Mouse (Mus musculus): Measurements from ENCODE around the gene Fcho1. TPM values are rescaled to one million over a fixed set of nuclear protein-coding genes. Genes with fewer than 3 reads are reported as not detected.
A peak's percentile ranks its signal among the peaks of the same experiment; 100 is the strongest.
"Not testable (repeated sequence)": the region's sequence is repeated elsewhere in the genome, so short reads cannot be mapped to it uniquely, and the experiment has no call there.

Fcho1 gene
- 90.7 and 99.4 TPM in 2 replicates for total RNA-seq (2017)

DNA sequence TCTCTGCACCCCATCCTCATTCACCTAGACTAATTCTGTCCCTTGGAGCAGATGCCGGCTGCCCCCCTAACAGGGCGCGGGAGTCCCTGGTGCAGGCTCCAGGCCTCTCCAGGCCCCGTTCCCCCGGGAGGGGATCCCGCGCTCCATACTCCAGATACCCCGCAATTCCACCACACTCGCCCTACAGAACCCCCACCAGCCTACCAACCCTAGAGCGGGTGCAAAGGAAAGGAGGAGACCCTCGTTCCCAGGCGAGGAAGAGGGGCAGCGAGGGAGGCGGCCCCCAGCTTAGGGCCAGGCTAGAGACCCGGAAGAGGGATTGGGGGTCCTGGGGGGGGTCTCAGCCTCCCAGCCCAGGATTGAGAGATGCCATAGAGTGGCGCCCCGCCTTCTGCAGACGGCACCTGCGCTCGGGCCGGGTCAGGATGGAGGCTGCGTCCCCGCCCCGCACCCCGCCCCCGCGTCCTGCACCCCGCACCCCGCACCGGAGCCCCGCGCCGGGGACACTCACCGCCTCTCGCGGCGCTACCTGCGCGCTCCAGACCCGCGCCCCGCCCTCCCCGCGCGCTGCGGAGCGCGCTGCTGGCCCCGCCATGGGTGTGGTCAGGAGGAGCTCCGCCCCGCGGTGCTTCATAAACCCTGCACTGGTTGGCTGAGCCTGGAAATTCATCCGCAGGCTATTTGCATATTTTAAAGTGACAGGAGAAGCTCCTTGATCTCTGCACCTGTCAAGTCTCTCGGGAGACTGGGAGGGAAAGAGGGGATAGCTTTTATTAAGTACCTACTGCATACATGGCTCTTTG lies at the start of gene Fcho1:
Gene Fcho1 (minus strand): TSS at position 595 of the 803 bp plus-strand sequence.
- peak; percentile 53 to 56 for ATAC-seq (replicated peaks in 1 of 2; ENCODE audit: insufficient read depth in 1 of 2, low FRiP score in 2 of 2, low TSS enrichment in 1 of 2, low read depth in 1 of 2, poor library complexity in 2 of 2, severe bottlenecking in 2 of 2)

- ATAC-seq (replicated peaks in 1 of 2; ENCODE audit: insufficient read depth in 1 of 2, low FRiP score in 2 of 2, low TSS enrichment in 1 of 2, low read depth in 1 of 2, poor library complexity in 2 of 2, severe bottlenecking in 2 of 2), result no peak
These were observed 45.8 kb upstream of the Fcho1 start for GRCm38 (mm10) chr8:71771336-71771735.

DNA sequence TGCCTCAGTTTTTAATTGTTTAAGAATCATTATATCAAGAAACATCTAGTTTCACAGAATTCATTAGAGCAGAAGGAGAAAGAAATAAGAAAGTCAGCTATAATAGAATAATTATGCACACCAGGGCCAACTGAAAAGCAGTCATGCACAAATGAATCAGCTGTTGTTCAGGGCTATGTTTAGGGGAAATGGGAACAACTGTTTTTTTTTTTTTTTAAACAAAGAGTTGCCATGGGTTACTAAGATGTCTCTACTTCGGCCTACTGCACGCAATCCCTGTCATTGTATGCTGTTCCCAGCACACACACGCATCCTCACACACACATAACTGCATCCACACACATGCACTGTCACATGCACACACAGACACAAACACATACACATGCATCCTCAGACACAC lies 33.3 kb upstream of the Fcho1 start:
- no peak for ATAC-seq (replicated peaks in 1 of 2; ENCODE audit: insufficient read depth in 1 of 2, low FRiP score in 2 of 2, low TSS enrichment in 1 of 2, low read depth in 1 of 2, poor library complexity in 2 of 2, severe bottlenecking in 2 of 2)

DNA sequence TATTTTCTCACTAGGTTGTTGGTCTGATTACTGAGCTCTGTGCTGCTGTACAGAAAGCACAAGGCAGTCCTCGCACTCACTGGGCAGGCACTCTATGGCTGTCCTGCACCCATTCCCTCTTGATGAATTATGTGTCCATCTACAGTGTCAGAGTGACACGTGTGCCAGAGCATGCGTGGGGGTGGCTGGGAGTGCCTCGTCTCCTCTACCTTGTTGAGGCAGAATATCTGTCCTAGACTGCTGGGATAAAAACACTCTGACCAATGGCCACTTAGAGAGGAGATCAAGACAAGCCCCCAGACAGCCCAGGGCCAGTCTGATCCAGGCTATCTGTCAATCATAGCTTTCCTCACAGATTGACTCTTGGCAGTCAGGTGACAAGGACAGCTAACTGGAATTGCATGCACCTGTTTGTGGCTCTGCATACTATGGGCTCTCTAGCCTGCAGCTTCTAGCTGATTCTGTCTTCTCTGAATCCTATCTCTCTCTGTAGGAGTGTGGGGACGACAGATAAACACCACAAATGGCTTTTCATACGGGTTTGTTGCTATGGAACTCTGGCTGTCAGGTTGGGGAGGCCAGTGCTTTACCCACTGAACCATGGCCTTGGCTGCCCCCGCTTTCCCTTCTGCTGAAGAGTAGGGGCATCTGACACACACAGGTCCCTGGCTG lies 27.5 kb upstream of the Fcho1 start:
- not testable (repeated sequence) for ATAC-seq (replicated peaks in 1 of 2; ENCODE audit: insufficient read depth in 1 of 2, low FRiP score in 2 of 2, low TSS enrichment in 1 of 2, low read depth in 1 of 2, poor library complexity in 2 of 2, severe bottlenecking in 2 of 2)

DNA sequence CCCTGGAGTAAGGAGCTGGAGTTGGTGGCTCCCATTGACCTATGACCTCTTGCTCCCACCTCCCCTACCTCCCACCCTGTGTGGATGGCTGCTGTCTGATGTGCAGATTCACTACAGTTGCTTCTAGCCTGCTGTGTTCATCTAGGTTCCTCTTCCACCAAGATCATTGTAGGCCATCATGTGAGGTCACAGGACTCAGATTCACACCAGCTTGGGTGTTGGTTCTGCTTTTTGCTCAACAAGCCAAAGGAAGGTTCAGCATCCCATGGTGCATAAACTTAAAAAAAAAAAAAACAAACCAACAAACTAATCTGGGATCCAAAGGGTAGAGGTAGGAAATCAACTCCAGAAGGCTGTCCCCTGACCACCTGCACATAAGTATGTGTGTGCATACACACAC lies 26.7 kb upstream of the Fcho1 start:
- peak; percentile 53 to 77 for ATAC-seq (replicated peaks in 1 of 2; ENCODE audit: insufficient read depth in 1 of 2, low FRiP score in 2 of 2, low TSS enrichment in 1 of 2, low read depth in 1 of 2, poor library complexity in 2 of 2, severe bottlenecking in 2 of 2)

DNA sequence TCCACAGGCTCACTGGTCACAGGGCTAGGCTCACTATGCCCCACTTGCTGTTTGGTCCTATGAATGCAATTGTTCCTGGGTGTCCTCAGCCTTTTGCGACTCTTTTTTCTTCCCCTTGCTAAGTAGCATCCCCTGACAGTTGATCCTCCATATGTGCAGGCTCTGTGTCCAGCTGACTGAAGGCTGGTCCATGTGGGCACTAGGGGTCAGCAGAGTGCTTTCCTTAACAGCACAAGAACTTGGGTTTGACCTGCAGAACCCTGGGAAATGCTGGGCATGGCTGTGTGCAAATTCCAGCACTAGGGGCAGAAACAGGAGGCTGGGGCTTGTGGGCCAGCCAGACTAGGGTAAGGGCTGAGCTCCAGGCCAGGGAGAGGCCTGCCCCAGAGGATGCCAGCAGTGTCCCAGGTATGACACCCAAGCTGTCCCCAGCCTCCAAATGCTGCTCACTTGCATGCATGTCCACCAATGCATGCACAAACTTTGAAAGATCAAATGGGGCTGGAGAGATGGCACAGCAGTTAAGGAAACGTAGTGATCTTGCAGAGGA lies 25.9 kb upstream of the Fcho1 start:
- peak; percentile 25 to 45; a peak in 1 of 4 replicates for ATAC-seq (replicated peaks in 1 of 2; ENCODE audit: insufficient read depth in 1 of 2, low FRiP score in 2 of 2, low TSS enrichment in 1 of 2, low read depth in 1 of 2, poor library complexity in 2 of 2, severe bottlenecking in 2 of 2)

- ATAC-seq (replicated peaks in 1 of 2; ENCODE audit: insufficient read depth in 1 of 2, low FRiP score in 2 of 2, low TSS enrichment in 1 of 2, low read depth in 1 of 2, poor library complexity in 2 of 2, severe bottlenecking in 2 of 2), result not testable (repeated sequence)
These were observed 24.0 kb upstream of the Fcho1 start for GRCm38 (mm10) chr8:71749321-71750075.

DNA sequence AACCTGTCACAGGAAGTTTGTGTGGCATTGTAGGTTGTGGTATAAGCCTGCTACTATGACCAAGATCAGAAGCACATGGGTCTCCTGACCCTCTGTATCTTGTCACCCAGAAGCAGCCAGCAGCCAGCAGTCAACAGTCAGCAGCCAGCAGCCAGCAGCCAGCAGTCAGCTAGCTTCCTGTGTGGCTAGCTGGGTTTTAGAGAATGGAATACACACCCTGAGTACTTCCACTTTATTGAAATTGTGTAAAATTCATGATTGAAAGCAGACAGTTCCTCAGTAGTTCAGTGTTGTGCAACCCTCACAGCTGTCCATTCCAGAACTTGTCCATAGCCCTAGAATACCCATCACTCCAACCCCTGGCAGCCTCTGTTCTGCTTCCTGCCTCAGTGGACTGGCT lies 21.6 kb upstream of the Fcho1 start:
- ATAC-seq (replicated peaks in 1 of 2; ENCODE audit: insufficient read depth in 1 of 2, low FRiP score in 2 of 2, low TSS enrichment in 1 of 2, low read depth in 1 of 2, poor library complexity in 2 of 2, severe bottlenecking in 2 of 2), result peak; percentile 65 to 69

GRCm38 (mm10) chr8:71745322-71745721 lies 19.8 kb upstream of the Fcho1 start:
- ATAC-seq (replicated peaks in 1 of 2; ENCODE audit: insufficient read depth in 1 of 2, low FRiP score in 2 of 2, low TSS enrichment in 1 of 2, low read depth in 1 of 2, poor library complexity in 2 of 2, severe bottlenecking in 2 of 2), result no peak

DNA sequence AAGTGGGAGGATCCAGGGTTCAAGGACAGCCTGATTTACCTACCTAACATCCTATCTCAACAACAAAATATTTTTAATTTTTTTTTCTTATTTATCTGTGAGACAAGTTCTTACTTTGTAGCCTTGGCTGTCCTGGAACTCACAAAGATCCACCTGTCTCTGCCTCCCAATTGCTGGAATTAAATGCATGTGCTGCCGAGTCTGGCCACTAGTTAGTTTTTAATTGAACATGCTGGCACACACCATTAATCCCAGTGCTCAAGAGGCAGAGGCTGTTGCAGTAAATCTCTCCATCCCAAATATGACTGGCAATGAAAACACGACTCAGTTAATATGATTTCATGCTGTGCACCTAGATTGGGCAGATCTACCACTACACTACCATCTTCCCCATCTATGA lies 17.3 kb upstream of the Fcho1 start:
- no peak for ATAC-seq (replicated peaks in 1 of 2; ENCODE audit: insufficient read depth in 1 of 2, low FRiP score in 2 of 2, low TSS enrichment in 1 of 2, low read depth in 1 of 2, poor library complexity in 2 of 2, severe bottlenecking in 2 of 2)

- no peak for ATAC-seq (replicated peaks in 1 of 2; ENCODE audit: insufficient read depth in 1 of 2, low FRiP score in 2 of 2, low TSS enrichment in 1 of 2, low read depth in 1 of 2, poor library complexity in 2 of 2, severe bottlenecking in 2 of 2)
These were observed 16.2 kb upstream of the Fcho1 start for GRCm38 (mm10) chr8:71741687-71742114.

- no peak for ATAC-seq (replicated peaks in 1 of 2; ENCODE audit: insufficient read depth in 1 of 2, low FRiP score in 2 of 2, low TSS enrichment in 1 of 2, low read depth in 1 of 2, poor library complexity in 2 of 2, severe bottlenecking in 2 of 2)
These were observed 15.7 kb upstream of the Fcho1 start for GRCm38 (mm10) chr8:71741226-71741625.

GRCm38 (mm10) chr8:71738316-71738715 lies 12.8 kb upstream of the Fcho1 start:
- ATAC-seq (replicated peaks in 1 of 2; ENCODE audit: insufficient read depth in 1 of 2, low FRiP score in 2 of 2, low TSS enrichment in 1 of 2, low read depth in 1 of 2, poor library complexity in 2 of 2, severe bottlenecking in 2 of 2), result not testable (repeated sequence)

DNA sequence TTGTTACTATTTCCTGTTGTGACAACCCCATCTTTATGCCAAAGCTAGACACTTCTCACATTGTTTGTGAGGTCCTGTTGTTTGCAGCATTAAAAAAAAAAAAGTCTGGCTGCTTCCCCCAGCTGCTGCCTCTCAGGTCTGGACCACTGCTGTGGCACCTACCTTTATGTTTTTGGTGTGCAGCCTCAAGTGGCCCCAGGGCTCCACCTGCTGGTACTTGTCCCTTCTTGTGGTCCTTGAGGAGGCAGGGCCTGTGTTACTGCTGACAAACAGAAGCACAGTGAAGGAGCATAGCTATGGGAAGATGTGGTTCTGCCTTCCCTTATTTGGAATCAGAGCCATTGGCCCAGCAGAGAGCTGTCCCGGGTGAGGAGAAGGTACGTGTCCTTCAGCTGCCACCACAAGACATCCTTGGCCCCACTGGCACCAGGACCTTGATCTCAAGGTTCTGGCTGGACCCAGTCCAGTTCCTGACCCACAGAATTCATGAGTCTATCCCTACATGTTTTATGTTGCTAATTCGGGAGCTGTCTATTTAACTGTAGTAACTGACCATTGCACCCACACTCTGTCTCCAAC lies 6.2 kb upstream of the Fcho1 start:
- peak; percentile 74 to 75 for ATAC-seq (replicated peaks in 1 of 2; ENCODE audit: insufficient read depth in 1 of 2, low FRiP score in 2 of 2, low TSS enrichment in 1 of 2, low read depth in 1 of 2, poor library complexity in 2 of 2, severe bottlenecking in 2 of 2)

DNA sequence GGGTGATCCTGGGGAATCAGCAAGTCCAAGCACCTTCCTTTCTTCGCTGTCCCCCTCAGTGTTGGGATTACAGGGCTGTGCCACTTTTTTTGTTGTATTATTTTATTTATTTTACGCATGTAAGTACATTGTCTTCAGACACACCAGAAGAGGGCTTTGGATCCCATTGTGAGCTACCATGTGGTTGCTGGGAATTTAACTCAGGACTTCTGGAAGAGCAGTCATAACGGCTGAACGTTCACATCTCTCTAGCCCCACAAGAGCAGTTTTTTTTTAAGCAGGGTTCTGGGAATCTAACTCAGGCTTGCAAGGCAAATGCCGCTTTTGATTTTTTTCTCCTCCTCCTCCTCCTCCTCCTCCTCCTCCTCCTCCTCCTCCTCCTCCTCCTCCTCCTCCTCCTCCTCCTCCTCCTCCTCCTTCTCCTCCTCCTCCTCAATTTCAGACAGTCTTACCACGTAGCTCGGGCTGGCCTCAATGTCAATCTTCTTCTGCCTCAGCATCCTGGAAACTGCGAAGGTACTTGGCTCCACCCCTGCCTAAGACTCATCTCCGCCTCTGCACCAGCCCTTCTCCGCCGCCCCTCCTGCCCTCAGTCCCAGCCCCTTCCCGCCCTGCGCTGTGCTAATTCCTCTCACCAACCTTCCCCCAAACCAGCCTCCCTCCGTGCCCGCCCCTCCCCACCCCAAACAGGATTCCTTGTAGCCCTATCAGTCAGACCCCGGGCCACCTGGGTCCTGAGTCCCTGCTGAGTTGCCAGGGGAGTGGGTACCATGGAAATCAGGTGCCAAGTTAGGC lies 3.5 kb upstream of the Fcho1 start:
- peak; percentile 56 to 63; a peak in 3 of 4 replicates for ATAC-seq (replicated peaks in 1 of 2; ENCODE audit: insufficient read depth in 1 of 2, low FRiP score in 2 of 2, low TSS enrichment in 1 of 2, low read depth in 1 of 2, poor library complexity in 2 of 2, severe bottlenecking in 2 of 2)

GRCm38 (mm10) chr8:71728240-71728785 lies 2.8 kb upstream of the Fcho1 start:
- peak in 1 of 2 experiments; percentile 18; a peak in 1 of 4 replicates for ATAC-seq (replicated peaks in 1 of 2; ENCODE audit: insufficient read depth in 1 of 2, low FRiP score in 2 of 2, low TSS enrichment in 1 of 2, low read depth in 1 of 2, poor library complexity in 2 of 2, severe bottlenecking in 2 of 2)

Measured in hematopoietic stem cell, adult 5-6 weeks (primary cell).